16 mouse cellular contexts compared by ENCODE assay signal in genomic region chr13:91661068-91661795, GRCm38 (mm10).
"Had no signal": no experiment of that assay in that cellular context is flagged by ENCODE, and none has a peak within 500 bp of the region (broad histone marks: within the 10 kb centered on the region; RNA-seq: fewer than 3 reads in every experiment).

No protein-coding gene starts in this region.

- ATAC-seq: liver, embryonic 12.5 days; midbrain, embryonic 16.5 days had no signal

- H3K27ac ChIP-seq: liver, embryonic 12.5 days; lung, embryonic 15.5 days; midbrain, embryonic 12.5 days; neural tube, embryonic 13.5 days had no signal

- H3K9me3 ChIP-seq: limb, embryonic 13.5 days; liver, embryonic 12.5 days; lung, embryonic 15.5 days; midbrain, embryonic 12.5 days; neural tube, embryonic 13.5 days had no signal

- H3K4me2 ChIP-seq: limb, embryonic 13.5 days; liver, embryonic 12.5 days; lung, embryonic 15.5 days; midbrain, embryonic 12.5 days; neural tube, embryonic 13.5 days had no signal

- H3K27me3 ChIP-seq: limb, embryonic 13.5 days; liver, embryonic 12.5 days; lung, embryonic 15.5 days; midbrain, embryonic 12.5 days; neural tube, embryonic 13.5 days had no signal

- H3K4me1 ChIP-seq: liver, embryonic 12.5 days; midbrain, embryonic 12.5 days; neural tube, embryonic 13.5 days had no signal

- H3K4me3 ChIP-seq: limb, embryonic 13.5 days; liver, embryonic 12.5 days; lung, embryonic 15.5 days; midbrain, embryonic 12.5 days; neural tube, embryonic 13.5 days had no signal

- DNase-seq: kidney, adult 18-20 months; kidney, postnatal 36 days; layer of hippocampus, adult 9-11 months; left cerebral cortex, postnatal 4 days; lung, postnatal 14 days; retina, postnatal 1 day; right cerebral cortex, postnatal 4 days; spleen, adult 18-20 months; thymus, adult 2 months; thymus, postnatal 25 days had no signal

- H3K9ac ChIP-seq: limb, embryonic 13.5 days; liver, embryonic 12.5 days; lung, embryonic 15.5 days; midbrain, embryonic 12.5 days; neural tube, embryonic 13.5 days had no signal

- H3K36me3 ChIP-seq: liver, embryonic 12.5 days; lung, embryonic 15.5 days; midbrain, embryonic 12.5 days; neural tube, embryonic 13.5 days had no signal
